Mouse (Mus musculus): ENCODE data around the gene Zfp941. TPM values are rescaled to one million over a fixed set of nuclear protein-coding genes. Genes with fewer than 3 reads are reported as not detected.
A peak's percentile ranks its signal among the peaks of the same experiment; 100 is the strongest.

Zfp941 gene
- polyA plus RNA-seq, 1 experiment from 2014 or later: 15.3 TPM

DNA sequence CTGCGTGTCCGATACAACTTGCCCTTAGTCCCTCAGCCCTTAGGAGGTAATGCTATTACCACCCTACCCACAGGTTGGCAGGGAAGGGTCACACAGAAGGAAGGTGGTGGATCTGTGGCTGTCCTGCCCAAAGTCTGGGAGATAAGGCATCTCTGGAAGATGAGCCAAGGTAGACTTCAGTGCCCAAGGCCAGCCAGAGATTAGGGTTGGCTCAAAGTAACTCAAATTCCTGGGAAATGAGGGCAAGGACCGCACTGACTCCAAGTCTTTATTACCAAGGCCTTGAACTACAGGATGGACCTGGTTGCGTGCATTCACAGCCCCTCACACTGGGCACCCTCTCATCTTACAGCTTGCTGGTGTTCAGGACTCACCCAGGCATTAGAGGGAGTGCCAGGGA, 29.9 kb upstream of the Zfp941 start:
- Histone ChIP-seq H3K9ac (no peak overlapping the region), H3K4me3 (no peak overlapping the region), H3K27me3 (replicated peaks) (no peaks in the 10 kb centered on the region), H3K9me3 (no peaks in the 10 kb centered on the region), H3K4me2 (replicated peaks) (no peak overlapping the region), H3K36me3 (peaks cover 33% of the 10 kb centered on the region), H3K4me1 (peaks cover 11% of the 10 kb centered on the region), H3K27ac (no peak overlapping the region)
- 96% methylated on average over 4 of the region's 4 CpGs for WGBS
- no peak for ATAC-seq (ENCODE audit: low FRiP score, low read depth)

DNA sequence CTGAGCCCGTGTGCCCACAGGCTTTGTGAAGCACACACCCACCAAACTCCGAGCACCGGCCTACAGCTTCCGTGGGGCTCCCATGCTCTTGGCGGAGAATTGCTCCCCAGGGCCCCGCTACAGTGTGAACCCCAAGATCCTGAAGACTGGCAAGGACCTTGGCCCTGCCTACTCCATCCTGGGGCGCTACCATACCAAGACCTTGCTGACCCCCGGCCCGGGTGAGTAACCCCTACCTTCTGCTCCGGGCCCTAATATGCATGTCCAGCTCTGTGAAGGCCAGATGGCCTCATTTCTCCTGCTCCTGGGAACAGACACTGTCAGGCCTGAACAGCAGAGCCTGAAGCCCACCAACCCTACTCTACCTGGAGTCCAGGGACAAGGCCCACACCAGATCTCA, 26.6 kb upstream of the Zfp941 start:
- no peak overlapping the region for H3K4me2 ChIP-seq (replicated peaks)
- no peak overlapping the region for H3K27ac ChIP-seq
- no peak overlapping the region for H3K9ac ChIP-seq
- WGBS: 94% methylated on average over 10 of the region's 10 CpGs
- H3K4me1 ChIP-seq: no peaks in the 10 kb centered on the region
- no peaks in the 10 kb centered on the region for H3K9me3 ChIP-seq
- H3K36me3 ChIP-seq: peaks cover 23% of the 10 kb centered on the region
- no peaks in the 10 kb centered on the region for H3K27me3 ChIP-seq (replicated peaks)
- ATAC-seq (ENCODE audit: low FRiP score, low read depth): no peak
- no peak overlapping the region for H3K4me3 ChIP-seq

DNA sequence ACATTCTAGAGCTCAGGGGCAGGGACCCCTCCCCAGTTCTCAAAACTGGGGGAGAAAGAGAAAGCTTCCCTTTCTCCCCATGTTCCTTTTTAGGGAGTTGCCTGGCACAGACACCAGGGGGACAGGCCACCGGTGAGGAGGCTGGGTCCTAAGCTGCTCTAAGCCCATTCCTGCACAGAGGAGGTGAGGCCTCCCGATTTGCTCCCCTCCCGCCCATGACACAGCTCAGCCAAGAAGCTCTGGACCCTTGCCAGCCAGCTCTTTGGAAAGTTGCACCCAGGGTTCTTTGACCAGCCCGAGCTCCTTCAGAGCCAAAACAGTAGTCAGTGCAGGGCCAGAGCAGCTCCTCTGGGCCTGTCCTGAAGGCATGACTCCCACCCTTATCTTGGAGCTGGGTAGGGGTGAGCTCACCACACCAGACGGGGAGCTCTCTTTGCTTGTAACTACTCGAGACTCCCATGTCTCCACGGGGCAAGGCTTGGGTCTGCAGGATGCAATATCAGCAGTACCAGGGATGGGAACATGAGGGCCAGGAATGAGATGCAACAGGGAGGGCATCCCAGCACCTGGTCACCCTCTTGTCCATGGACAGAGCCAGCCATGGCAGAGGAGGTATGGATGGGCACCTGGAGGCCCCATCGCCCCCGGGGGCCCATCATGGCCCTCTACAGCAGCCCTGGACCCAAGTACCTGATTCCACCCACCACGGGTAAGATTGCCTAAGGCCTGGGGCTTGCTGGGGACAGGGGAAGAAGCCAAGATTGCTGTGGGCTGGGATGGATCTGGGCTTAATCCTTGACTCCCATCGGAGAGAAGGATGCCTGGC, 26.0 kb upstream of the Zfp941 start, which contains the start of gene Odf3:
Gene Odf3, plus strand, starts transcription at position 51 of the 826 bp plus-strand sequence.
- H3K27me3 ChIP-seq (replicated peaks): no peaks in the 10 kb centered on the region
- H3K4me1 ChIP-seq: no peaks in the 10 kb centered on the region
- peaks cover 17% of the 10 kb centered on the region for H3K36me3 ChIP-seq
- H3K9ac ChIP-seq: no peak within 1 kb of the TSS
- no peak within 1 kb of the TSS for H3K4me3 ChIP-seq
- no peaks in the 10 kb centered on the region for H3K9me3 ChIP-seq
- 75% methylated on average over 11 of the region's 11 CpGs for WGBS
- H3K4me2 ChIP-seq (replicated peaks): no peak within 1 kb of the TSS
- H3K27ac ChIP-seq: no peak within 1 kb of the TSS
- no peak for ATAC-seq (ENCODE audit: low FRiP score, low read depth)

DNA sequence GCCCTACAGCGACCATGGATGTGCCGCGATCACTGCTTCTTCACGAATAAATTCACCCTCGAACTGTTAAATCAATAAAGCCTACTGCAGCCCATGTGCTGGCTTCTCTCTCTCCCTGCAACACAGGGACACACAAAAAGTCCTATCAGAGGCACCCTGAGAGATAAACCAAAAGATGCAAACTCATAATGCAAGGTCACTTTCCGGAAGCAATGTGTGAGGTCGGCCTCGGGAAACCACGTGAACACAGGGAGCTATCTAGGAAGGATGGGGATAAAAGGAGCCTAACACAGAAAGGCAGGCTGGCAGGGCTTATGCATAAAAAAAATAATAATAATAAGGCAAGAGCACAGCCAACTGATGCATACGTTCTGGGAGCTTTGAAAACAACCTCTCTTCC, 24.7 kb upstream of the Zfp941 start:
- ATAC-seq (ENCODE audit: low FRiP score, low read depth): no peak
- WGBS: 91% methylated on average over 10 of the region's 10 CpGs
- H3K27me3 ChIP-seq (replicated peaks): no peaks in the 10 kb centered on the region; the same call in 1 of the 2 replicates
- H3K9ac ChIP-seq: no peak overlapping the region
- H3K4me1 ChIP-seq: no peaks in the 10 kb centered on the region
- no peak overlapping the region for H3K4me2 ChIP-seq (replicated peaks)
- H3K36me3 ChIP-seq: peaks cover 4% of the 10 kb centered on the region; the same call in 1 of the 2 replicates
- no peaks in the 10 kb centered on the region for H3K9me3 ChIP-seq
- H3K4me3 ChIP-seq: no peak overlapping the region
- H3K27ac ChIP-seq: no peak overlapping the region

DNA sequence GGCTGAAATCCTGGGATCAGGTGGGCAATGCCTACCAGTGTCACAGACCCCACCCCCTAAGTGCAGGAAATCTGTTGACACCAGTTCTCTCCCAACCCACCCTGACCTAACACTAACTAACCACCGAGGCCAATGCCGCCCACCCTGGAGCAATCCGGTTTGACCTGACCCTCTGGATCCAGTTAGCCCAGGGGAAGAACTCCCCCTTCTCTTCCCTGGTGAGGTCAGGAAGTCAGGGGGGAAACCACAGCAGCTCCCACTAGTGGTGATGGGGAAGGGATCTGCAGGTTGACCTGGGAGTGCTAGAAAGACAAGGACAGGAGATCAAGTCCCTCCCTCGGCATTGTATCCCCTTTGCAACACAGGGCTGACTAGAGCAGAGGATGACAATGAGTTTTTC, 23.7 kb upstream of the Zfp941 start:
- H3K4me2 ChIP-seq (replicated peaks): no peak overlapping the region
- no peak for ATAC-seq (ENCODE audit: low FRiP score, low read depth)
- H3K9me3 ChIP-seq: no peaks in the 10 kb centered on the region
- H3K36me3 ChIP-seq: no peaks in the 10 kb centered on the region
- no peak overlapping the region for H3K27ac ChIP-seq
- 67% methylated on average over 4 of the region's 4 CpGs for WGBS
- peaks cover 4% of the 10 kb centered on the region; the same call in 1 of the 2 replicates for H3K27me3 ChIP-seq (replicated peaks)
- H3K4me1 ChIP-seq: no peaks in the 10 kb centered on the region
- no peak overlapping the region for H3K9ac ChIP-seq
- no peak overlapping the region for H3K4me3 ChIP-seq

DNA sequence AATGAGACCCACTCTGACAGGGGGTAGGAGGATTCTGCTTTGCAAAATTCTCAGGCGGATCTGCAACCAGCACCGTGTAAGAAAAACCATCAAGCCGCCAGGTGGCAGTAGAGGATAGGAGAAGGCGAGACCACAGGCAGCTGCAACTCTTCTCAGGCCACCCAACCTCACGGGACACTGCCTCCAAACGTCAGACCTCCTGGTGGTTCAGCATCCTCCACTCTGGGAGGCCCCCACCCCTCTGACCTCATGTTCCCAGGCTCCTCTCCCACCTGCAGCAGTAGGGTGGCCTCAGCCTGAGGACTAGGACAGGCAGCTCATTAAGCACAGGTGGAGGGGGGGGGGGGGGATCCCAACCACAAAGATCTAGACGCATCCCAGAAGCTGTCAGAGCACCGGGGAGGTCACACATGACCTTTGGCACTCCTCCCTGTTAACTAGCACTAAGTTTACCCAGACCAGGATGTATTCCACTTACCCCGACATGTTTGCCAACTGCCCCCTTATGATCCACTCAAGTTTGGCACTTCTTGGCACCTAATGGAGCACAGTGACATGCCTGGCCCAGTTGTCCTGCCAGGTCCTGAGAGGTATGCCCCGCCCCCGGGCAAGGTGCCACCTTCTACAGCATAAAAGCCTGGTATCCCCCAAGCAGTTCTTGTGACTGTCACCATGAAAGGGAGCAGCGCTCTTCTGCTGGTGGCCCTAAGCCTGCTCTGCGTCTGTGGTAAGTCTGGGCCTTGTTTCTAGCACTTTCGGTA, 23.1 kb upstream of the Zfp941 start, which contains the start of gene Scgb1c1:
Gene Scgb1c1, plus strand, starts transcription at position 643 of the 761 bp plus-strand sequence.
- Histone ChIP-seq H3K36me3 (no peaks in the 10 kb centered on the region), H3K9me3 (no peaks in the 10 kb centered on the region), H3K9ac (no peak within 1 kb of the TSS), H3K27me3 (replicated peaks) (peaks cover 4% of the 10 kb centered on the region; the same call in 1 of the 2 replicates), H3K4me3 (no peak within 1 kb of the TSS), H3K4me2 (replicated peaks) (no peak within 1 kb of the TSS), H3K4me1 (no peaks in the 10 kb centered on the region), H3K27ac (no peak within 1 kb of the TSS)
- 35% methylated on average over 14 of the region's 14 CpGs for WGBS
- peak; percentile 77 for ATAC-seq (ENCODE audit: low FRiP score, low read depth)

DNA sequence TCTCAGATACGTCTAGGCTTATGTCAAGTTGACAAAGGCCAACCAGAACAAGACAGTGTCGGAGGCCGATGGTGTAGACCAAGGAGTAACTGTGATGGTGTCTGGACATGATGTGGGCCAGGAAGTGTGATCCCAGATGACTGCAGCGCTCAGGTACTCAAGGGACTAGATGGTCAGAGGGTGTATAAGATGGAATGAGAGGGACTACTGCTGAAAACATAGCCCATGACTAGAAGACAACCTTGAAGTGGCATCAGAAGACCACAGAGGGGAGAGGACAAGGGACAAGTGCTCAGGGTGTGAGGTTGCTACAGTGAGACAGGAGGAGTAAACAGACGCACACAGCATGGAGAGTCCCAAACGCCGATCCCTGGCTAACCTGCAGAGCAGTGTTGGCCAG, 21.8 kb upstream of the Zfp941 start:
- Histone ChIP-seq H3K4me3 (no peak overlapping the region), H3K9ac (no peak overlapping the region), H3K27ac (no peak overlapping the region), H3K36me3 (no peaks in the 10 kb centered on the region), H3K27me3 (replicated peaks) (peaks cover 4% of the 10 kb centered on the region; the same call in 1 of the 2 replicates), H3K4me2 (replicated peaks) (no peak overlapping the region), H3K4me1 (no peaks in the 10 kb centered on the region), H3K9me3 (no peaks in the 10 kb centered on the region)
- no peak for ATAC-seq (ENCODE audit: low FRiP score, low read depth)
- 81% methylated on average over 7 of the region's 7 CpGs for WGBS

DNA sequence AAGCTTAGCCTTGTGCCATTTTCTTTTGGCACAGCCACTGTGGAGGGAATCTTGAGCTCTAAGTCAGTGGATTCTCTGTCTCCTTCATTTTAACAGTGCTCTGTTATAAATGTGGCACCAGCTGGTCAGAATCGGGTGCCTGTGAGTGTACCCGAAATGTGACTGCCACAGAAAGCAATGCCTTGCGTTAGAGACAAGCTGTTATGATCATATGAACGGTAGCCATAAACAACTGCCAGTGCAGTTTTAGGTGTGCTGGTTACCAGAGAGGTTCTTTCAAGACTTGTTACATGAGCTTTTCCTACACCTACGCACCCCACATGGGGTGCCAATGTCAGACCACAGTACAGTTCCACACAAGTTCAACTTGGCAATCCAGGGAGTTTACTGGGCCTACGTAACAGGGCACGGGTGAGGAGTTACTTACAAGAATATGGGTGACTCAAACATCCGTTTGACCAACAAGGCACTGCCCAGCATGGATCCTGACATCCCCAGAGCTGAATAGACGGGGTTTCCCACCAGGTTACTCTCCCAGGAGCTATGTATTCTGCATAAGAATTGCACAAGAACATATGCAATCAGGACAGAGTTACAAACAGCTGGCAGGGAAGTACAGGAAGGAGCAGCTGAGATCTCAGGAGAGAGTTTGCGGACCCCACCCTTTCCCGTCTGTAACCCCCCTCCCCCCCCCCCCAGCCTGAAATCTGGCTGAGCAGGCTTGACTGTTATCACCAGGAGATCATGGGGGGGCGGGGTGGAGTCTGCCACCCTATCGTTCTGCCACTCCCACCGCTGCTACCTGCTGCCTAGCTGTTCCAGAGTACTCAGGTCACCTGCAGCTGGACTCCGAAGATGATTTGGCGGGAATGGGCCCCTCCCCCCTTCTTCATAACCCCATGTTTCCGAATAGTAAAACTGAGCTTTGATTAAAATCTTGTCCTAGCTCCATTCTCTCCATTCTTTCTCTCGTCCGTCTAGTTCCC, 19.1 kb upstream of the Zfp941 start:
- H3K9me3 ChIP-seq: no peaks in the 10 kb centered on the region
- H3K4me3 ChIP-seq: no peak overlapping the region
- H3K36me3 ChIP-seq: no peaks in the 10 kb centered on the region
- H3K27me3 ChIP-seq (replicated peaks): peaks cover 4% of the 10 kb centered on the region; the same call in 1 of the 2 replicates
- H3K9ac ChIP-seq: no peak overlapping the region
- no peak overlapping the region for H3K4me2 ChIP-seq (replicated peaks)
- no peak for ATAC-seq (ENCODE audit: low FRiP score, low read depth)
- H3K4me1 ChIP-seq: no peaks in the 10 kb centered on the region
- WGBS: 35% methylated on average over 19 of the region's 19 CpGs
- H3K27ac ChIP-seq: no peak overlapping the region

DNA sequence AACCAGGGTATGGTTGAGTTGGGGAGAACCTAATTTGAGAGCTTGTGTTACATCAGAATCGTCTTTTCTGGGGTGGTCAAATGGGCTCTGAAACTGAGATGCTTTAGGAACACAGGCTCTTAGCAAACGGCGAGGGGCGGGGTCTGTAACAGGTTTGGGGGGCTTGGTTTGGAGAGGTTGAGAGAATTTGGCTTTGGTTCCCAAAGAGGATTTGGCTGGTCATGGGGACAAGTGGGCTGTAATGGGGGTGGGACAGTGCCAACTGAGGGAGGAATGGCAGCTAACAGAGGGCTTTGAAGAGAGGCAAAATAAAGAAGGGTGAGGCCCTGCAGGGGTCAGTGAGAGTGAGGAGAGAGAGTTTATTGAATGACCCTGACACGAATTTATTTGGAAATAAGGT, 17.6 kb upstream of the Zfp941 start:
- no peaks in the 10 kb centered on the region for H3K4me1 ChIP-seq
- ATAC-seq (ENCODE audit: low FRiP score, low read depth): no peak
- no peaks in the 10 kb centered on the region for H3K9me3 ChIP-seq
- no peak overlapping the region for H3K27ac ChIP-seq
- H3K27me3 ChIP-seq (replicated peaks): peaks cover 4% of the 10 kb centered on the region; the same call in 1 of the 2 replicates
- no peaks in the 10 kb centered on the region for H3K36me3 ChIP-seq
- no peak overlapping the region for H3K9ac ChIP-seq
- H3K4me3 ChIP-seq: no peak overlapping the region
- WGBS: 64% methylated on average over 5 of the region's 5 CpGs
- no peak overlapping the region for H3K4me2 ChIP-seq (replicated peaks)

DNA sequence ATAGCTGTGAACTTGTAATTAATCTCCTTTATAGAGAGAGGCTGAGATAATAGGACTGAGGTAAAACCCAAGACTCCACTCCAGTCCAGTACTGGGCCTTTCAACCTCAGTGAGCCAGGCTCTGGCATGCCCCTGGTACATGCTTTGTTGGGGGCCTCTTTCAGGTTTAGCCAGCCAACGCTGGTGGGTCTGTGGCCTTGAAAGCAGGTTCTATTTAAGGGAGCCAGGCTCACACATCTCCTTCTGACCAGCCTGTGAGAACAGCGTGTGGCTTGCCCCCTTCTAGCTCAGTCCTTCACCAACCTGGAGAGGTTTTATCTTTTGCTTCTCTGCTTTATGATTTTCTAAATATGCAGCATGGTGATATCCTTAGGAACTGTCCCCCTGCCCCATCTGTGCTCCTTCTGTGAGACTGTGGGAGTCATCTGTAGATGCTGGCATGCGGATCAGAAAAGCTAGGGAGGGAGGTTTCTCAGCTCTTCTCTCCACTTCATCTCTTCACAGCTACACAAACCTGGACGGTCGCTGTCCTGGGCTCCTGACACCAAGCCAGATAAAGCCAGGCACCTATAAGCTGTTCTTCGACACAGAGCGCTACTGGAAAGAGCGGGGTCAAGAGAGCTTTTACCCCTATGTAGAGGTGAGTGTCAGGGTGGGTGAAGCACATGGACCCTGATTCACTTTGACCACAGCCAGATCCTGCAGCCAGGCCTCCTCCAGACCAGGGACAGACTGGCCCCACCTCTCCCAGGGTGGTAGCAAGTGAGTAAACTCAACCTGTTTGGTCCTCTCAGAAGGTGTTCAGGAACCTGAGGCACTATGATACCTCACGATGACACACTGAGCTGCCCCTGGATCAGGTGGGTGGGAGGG, 14.5 kb upstream of the Zfp941 start:
- peaks cover 4% of the 10 kb centered on the region; the same call in 1 of the 2 replicates for H3K27me3 ChIP-seq (replicated peaks)
- H3K9me3 ChIP-seq: no peaks in the 10 kb centered on the region
- no peaks in the 10 kb centered on the region for H3K4me1 ChIP-seq
- H3K9ac ChIP-seq: no peak overlapping the region
- no peak for ATAC-seq (ENCODE audit: low FRiP score, low read depth)
- no peak overlapping the region for H3K27ac ChIP-seq
- H3K4me3 ChIP-seq: no peak overlapping the region
- 88% methylated on average over 9 of the region's 9 CpGs for WGBS
- no peaks in the 10 kb centered on the region for H3K36me3 ChIP-seq
- no peak overlapping the region for H3K4me2 ChIP-seq (replicated peaks)

DNA sequence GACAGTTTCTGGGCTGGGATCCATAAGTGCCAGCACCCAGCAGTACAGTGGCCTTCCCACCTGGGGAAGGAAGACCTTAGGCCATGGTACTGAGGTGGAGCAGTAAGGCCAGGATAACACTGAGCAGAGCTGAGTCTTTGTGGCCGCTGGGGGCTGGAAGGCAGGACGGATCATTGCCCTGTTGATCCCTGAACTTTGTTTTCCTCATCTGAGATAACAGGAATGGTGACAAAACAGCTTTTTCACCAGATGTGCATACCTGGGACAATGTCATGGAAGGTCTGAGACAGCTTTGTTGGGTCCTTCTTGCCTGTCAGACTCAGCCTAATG, 13.7 kb upstream of the Zfp941 start:
- Histone ChIP-seq H3K36me3 (no peaks in the 10 kb centered on the region), H3K4me2 (replicated peaks) (no peak overlapping the region), H3K9me3 (no peaks in the 10 kb centered on the region), H3K27ac (no peak overlapping the region), H3K9ac (no peak overlapping the region), H3K4me3 (no peak overlapping the region), H3K4me1 (no peaks in the 10 kb centered on the region), H3K27me3 (replicated peaks) (no peaks in the 10 kb centered on the region)
- no peak for ATAC-seq (ENCODE audit: low FRiP score, low read depth)
- 77% methylated on average over 2 of the region's 2 CpGs for WGBS

All from neural tube, embryonic 12.5 days (tissue).